Mouse (Mus musculus) lung, adult 18-20 months (tissue): Measurements from ENCODE around the gene Six1.

ENCODE experiments used
- DNase-seq, 2 experiments: peaks; one replicate each; pipeline ENCODE4 v3.0.0; 2022; ENCODE audit warnings: mixed read lengths in 2 of 2

Six1 gene

GRCm38 (mm10) chr12:73049520-73050225 is 4.0 kb downstream of the Six1 start:
- no peak for DNase-seq

GRCm38 (mm10) chr12:73048537-73048936 is 5.2 kb downstream of the Six1 start:
- no peak for DNase-seq

- no peak for DNase-seq
These were observed 6.1 kb downstream of the Six1 start for GRCm38 (mm10) chr12:73047576-73047975.

- peak; percentile 76 to 81 for DNase-seq
These were observed 7.0 kb downstream of the Six1 start for GRCm38 (mm10) chr12:73046607-73047180.

GRCm38 (mm10) chr12:73045724-73046606 is 7.7 kb downstream of the Six1 start:
- no peak for DNase-seq

GRCm38 (mm10) chr12:73045046-73045723 is 8.5 kb downstream of the Six1 start:
- no peak for DNase-seq

GRCm38 (mm10) chr12:73044221-73045045 is 9.3 kb downstream of the Six1 start:
- no peak for DNase-seq

- DNase-seq = no peak
These were observed 10.1 kb downstream of the Six1 start for GRCm38 (mm10) chr12:73043396-73044167.

GRCm38 (mm10) chr12:73042903-73043302 is 10.8 kb downstream of the Six1 start:
- DNase-seq = no peak

- no peak for DNase-seq
These were observed 11.3 kb downstream of the Six1 start for GRCm38 (mm10) chr12:73042406-73042805.

- DNase-seq = no peak
These were observed 12.4 kb downstream of the Six1 start for GRCm38 (mm10) chr12:73041256-73041630.

GRCm38 (mm10) chr12:73040563-73041255 is 13.0 kb downstream of the Six1 start:
- DNase-seq = no peak

- no peak for DNase-seq
These were observed 13.6 kb downstream of the Six1 start for GRCm38 (mm10) chr12:73039939-73040562.

GRCm38 (mm10) chr12:73038992-73039938 is 14.4 kb downstream of the Six1 start:
- no peak for DNase-seq

- no peak for DNase-seq
These were observed 15.2 kb downstream of the Six1 start for GRCm38 (mm10) chr12:73038441-73038991.

- no peak for DNase-seq
These were observed 16.1 kb downstream of the Six1 start for GRCm38 (mm10) chr12:73037385-73038160.
